ENCODE assay signal across 32 mouse cellular contexts in the genomic region with DNA sequence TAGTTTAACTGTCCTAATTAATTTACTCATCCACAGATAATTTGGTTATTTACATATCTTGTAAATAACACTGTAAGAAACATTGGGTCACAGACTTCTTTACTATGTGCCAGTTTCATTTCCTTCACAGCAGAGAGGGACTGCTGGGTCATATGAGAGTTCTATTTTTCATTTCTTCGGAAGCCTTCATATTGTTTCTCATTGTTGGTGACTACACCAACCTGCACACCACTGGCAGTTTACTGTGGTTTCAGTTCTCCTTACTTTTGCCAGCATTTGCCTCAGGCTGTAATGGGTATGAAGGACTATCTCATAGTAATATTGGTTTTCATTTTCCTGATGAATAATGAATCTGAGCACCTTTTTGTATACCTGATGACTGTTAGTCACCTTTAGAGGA. TPM values are rescaled to one million over a fixed set of nuclear protein-coding genes. Genes with fewer than 3 reads are reported as not detected.
"Had no signal": no experiment of that assay in that cellular context is flagged by ENCODE, and none has a peak within 500 bp of the region (broad histone marks: within the 10 kb centered on the region; RNA-seq: fewer than 3 reads in every experiment).

No protein-coding gene starts in this region.

- DNase-seq: kidney, adult 11 months; kidney, adult 8-10 months; kidney, postnatal 10 days; kidney, postnatal 36 days; layer of hippocampus, postnatal 36 days; liver, embryonic 13.5 days; lung, adult 2 months; lung, postnatal 14 days; lung, postnatal 4 days; midbrain, embryonic 14.5 days; right cerebral cortex, postnatal 14 days; right cerebral cortex, postnatal 4 days; thymus, adult 2 months; thymus, postnatal 25 days had no signal

RNA-seq across cellular contexts. Expression of gene Gm5244, which starts 28.0 kb away (rescaled TPM):
- total RNA-seq: layer of hippocampus, adult 8-10 months; layer of hippocampus, postnatal 10 days; layer of hippocampus, postnatal 36 days; left cerebral cortex, adult 2 months; left cerebral cortex, postnatal 10 days; left cerebral cortex, postnatal 36 days; liver, adult 2 months; megakaryocyte-erythroid progenitor cell, adult 5-6 weeks; midbrain, postnatal 0 days had no signal
- polyA plus RNA-seq: kidney, embryonic 15.5 days; limb, embryonic 11.5 days; limb, embryonic 14.5 days; liver, adult 2 months; liver, embryonic 13.5 days; liver, embryonic 16.5 days; lung, adult 2 months; lung, embryonic 16.5 days; midbrain, embryonic 11.5 days; midbrain, embryonic 14.5 days; midbrain, postnatal 0 days; neural tube, embryonic 12.5 days; neural tube, embryonic 15.5 days; stomach, embryonic 14.5 days; stomach, postnatal 0 days had no signal

RNA-seq across cellular contexts. Expression of gene Olfr1444, which starts 38.6 kb away (rescaled TPM):
- total RNA-seq: layer of hippocampus, adult 8-10 months; layer of hippocampus, postnatal 10 days; layer of hippocampus, postnatal 36 days; left cerebral cortex, adult 2 months; left cerebral cortex, postnatal 10 days; left cerebral cortex, postnatal 36 days; liver, adult 2 months; megakaryocyte-erythroid progenitor cell, adult 5-6 weeks; midbrain, postnatal 0 days had no signal
- polyA plus RNA-seq: kidney, embryonic 15.5 days; limb, embryonic 11.5 days; limb, embryonic 14.5 days; liver, adult 2 months; liver, embryonic 13.5 days; liver, embryonic 16.5 days; lung, adult 2 months; lung, embryonic 16.5 days; midbrain, embryonic 11.5 days; midbrain, embryonic 14.5 days; midbrain, postnatal 0 days; neural tube, embryonic 12.5 days; neural tube, embryonic 15.5 days; stomach, embryonic 14.5 days; stomach, postnatal 0 days had no signal

RNA-seq across cellular contexts. Expression of gene Cntf, which starts 53.1 kb away (rescaled TPM):
- polyA plus RNA-seq: midbrain, embryonic 14.5 days had no signal
